ENCODE assay signal across 10 mouse cellular contexts in the genomic region with DNA sequence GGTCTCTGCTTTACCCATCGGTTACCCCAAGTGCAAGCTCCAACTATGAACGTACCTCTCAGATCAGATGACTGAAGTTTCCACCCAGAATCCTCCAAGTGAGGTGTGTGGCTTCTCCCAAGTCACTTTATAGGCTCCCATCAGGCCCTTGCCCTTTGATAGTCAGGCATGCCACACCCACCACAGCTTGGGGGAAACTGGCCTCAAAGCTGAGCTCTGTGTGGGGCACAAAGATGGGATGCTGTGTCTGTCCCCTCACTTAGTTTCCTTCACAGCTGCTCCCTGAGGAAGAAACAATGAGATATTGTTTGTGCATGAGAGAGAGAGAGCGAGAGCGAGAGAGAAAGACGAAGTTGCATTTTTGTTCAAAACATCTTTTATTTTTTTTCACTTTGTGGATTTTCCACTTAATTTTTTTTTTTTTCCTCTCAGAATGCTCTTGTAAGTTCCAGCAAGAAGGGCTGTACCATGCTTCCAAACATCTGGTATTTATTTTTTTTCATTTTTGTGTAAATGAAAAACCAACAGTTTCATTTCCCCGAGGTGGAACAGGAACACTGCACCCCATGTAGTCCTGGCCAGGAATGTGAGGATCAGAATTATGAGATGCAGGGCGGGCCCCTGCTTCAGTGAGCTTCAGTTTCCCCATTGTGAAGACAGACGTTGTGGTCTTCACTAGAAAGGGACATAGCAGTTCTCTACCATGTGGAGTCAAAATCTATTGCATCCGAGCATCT. TPM values are rescaled to one million over a fixed set of nuclear protein-coding genes. Genes with fewer than 3 reads are reported as not detected.
DNase-seq lines count a peak whose midpoint lies in the region; ATAC-seq and TF ChIP-seq lines count a peak whose summit lies in the region.
"Had no signal": no experiment of that assay in that cellular context is flagged by ENCODE, and none has a peak within 500 bp of the region (broad histone marks: within the 10 kb centered on the region; RNA-seq: fewer than 3 reads in every experiment).

Gene Apod (minus strand): TSS at position 312 of the 737 bp plus-strand sequence.

- no peak within 1 kb of the TSS for H3K4me3 ChIP-seq in forebrain, embryonic 14.5 days (ENCODE audit: low read depth, low read length)
- H3K4me3 ChIP-seq in midbrain, postnatal 0 days (ENCODE audit: low read depth, low read length) = no peak within 1 kb of the TSS

- H3K36me3 ChIP-seq in forebrain, embryonic 14.5 days (ENCODE audit: control insufficient read depth, insufficient read depth, low read length) = no peaks in the 10 kb centered on the region
- no peaks in the 10 kb centered on the region for H3K36me3 ChIP-seq in midbrain, postnatal 0 days (ENCODE audit: insufficient read depth, low read length)

- WGBS in forebrain, embryonic 14.5 days = 42% methylated on average over 9 of the region's 9 CpGs
- WGBS in midbrain, postnatal 0 days = 46% methylated on average over 9 of the region's 9 CpGs

- peak; percentile 35 for DNase-seq in embryo, embryonic 10 days (ENCODE audit: low spot score)
- DNase-seq in embryo, embryonic 9.5 days (ENCODE audit: extremely low spot score) = no peak
- DNase-seq in forebrain, embryonic 14.5 days (ENCODE audit: low spot score) = no peak
- no peak for DNase-seq in layer of hippocampus, postnatal 14 days (ENCODE audit: low spot score in 2 of 2)
- DNase-seq in midbrain, postnatal 0 days (ENCODE audit: low spot score) = no peak
- DNase-seq in adrenal gland, postnatal 10 days = no peak
- DNase-seq in Muller cell, postnatal 12 days (ENCODE audit: inconsistent ontology term) = no peak
- DNase-seq in adrenal gland, adult (ENCODE audit: inconsistent age in 2 of 2, low spot score in 1 of 2) = no peak

- H3K4me2 ChIP-seq in forebrain, embryonic 14.5 days (ENCODE audit: low read length) = no peak within 1 kb of the TSS
- no peak within 1 kb of the TSS for H3K4me2 ChIP-seq in midbrain, postnatal 0 days (ENCODE audit: low read depth, low read length, poor library complexity, severe bottlenecking)

- TF ChIP-seq CTCF in midbrain, postnatal 0 days (IDR thresholded peaks at IDR 0.05) = no peak

- no peak within 1 kb of the TSS for H3K27ac ChIP-seq in forebrain, embryonic 14.5 days (ENCODE audit: low read depth, low read length)
- 0 out of 2 replicates have a peak within 1 kb of the TSS, but pooled peaks have one; percentile 51 for H3K27ac ChIP-seq in midbrain, postnatal 0 days (ENCODE audit: low read depth, low read length)

- H3K9me3 ChIP-seq in forebrain, embryonic 14.5 days (replicated peaks; ENCODE audit: control insufficient read depth, low read length) = no peaks in the 10 kb centered on the region
- H3K9me3 ChIP-seq in midbrain, postnatal 0 days (ENCODE audit: low read length) = no peaks in the 10 kb centered on the region

- H3K4me1 ChIP-seq in forebrain, embryonic 14.5 days (ENCODE audit: control insufficient read depth, insufficient read depth, low read length) = no peaks in the 10 kb centered on the region
- no peaks in the 10 kb centered on the region for H3K4me1 ChIP-seq in midbrain, postnatal 0 days (ENCODE audit: insufficient read depth, low read length)

- H3K27me3 ChIP-seq in forebrain, embryonic 14.5 days (replicated peaks; ENCODE audit: control insufficient read depth, insufficient read depth, low read length) = no peaks in the 10 kb centered on the region
- no peaks in the 10 kb centered on the region for H3K27me3 ChIP-seq in midbrain, postnatal 0 days (ENCODE audit: insufficient read depth, low read length)

- no peak for ATAC-seq in forebrain, embryonic 14.5 days
- no peak for ATAC-seq in midbrain, postnatal 0 days (ENCODE audit: low FRiP score)

- H3K9ac ChIP-seq in forebrain, embryonic 14.5 days (ENCODE audit: low read length) = no peak within 1 kb of the TSS
- no peak within 1 kb of the TSS for H3K9ac ChIP-seq in midbrain, postnatal 0 days (replicated peaks; ENCODE audit: low read length, poor library complexity, severe bottlenecking)

RNA-seq across cellular contexts. Expression of gene Apod, which starts in this region (rescaled TPM):
- 65.3 and 91.8 TPM in 2 replicates for polyA plus RNA-seq in forebrain, embryonic 14.5 days (2014; fragmentation: Nextera tagmentation; extraction: Ambion mirVana)
- total RNA-seq in layer of hippocampus, postnatal 14 days (2021) = 10 to 100 TPM; 49.3 to 58.6 TPM
- total RNA-seq in midbrain, postnatal 0 days (2014; rRNA removed) = 79.0 and 97.3 TPM in 2 replicates
- polyA plus RNA-seq in midbrain, postnatal 0 days (2015; fragmentation: Nextera tagmentation; extraction: Ambion mirVana) = 226 and 252 TPM in 2 replicates
- total RNA-seq in adrenal gland, postnatal 10 days (2021) = 1 to 10 TPM; 2.6 to 4.0 TPM
- total RNA-seq: common myeloid progenitor, adult 5-6 weeks; liver, adult 2 months had no signal
- polyA plus RNA-seq: liver, adult 2 months had no signal

Comparison
In these comparisons a context has a peak if more than half of its experiments do, and no peak if none do; other contexts are left out.
1. RNA of gene Apod (total RNA-seq): 79.0 to 97.3 TPM in midbrain, postnatal 0 days and 49.3 to 58.6 TPM in layer of hippocampus, postnatal 14 days; 2.6 to 4.0 TPM in adrenal gland, postnatal 10 days; every median in the first group is over 4 times any median in the second.